Mouse (Mus musculus) left cerebral cortex, adult 9 months (tissue): ENCODE measurements at regions not wholly inside any gene's neighbourhood (a gene's known extent, or its start where the extent isn't known, plus 50 kb on each side); places are given as distances from the start of the nearest gene placed in this dataset.

ENCODE experiments used
- DNase-seq, 2 experiments: peaks; one replicate each; pipeline ENCODE4 v3.0.0; 2022; ENCODE audit warnings: low spot score in 2 of 2

DNA sequence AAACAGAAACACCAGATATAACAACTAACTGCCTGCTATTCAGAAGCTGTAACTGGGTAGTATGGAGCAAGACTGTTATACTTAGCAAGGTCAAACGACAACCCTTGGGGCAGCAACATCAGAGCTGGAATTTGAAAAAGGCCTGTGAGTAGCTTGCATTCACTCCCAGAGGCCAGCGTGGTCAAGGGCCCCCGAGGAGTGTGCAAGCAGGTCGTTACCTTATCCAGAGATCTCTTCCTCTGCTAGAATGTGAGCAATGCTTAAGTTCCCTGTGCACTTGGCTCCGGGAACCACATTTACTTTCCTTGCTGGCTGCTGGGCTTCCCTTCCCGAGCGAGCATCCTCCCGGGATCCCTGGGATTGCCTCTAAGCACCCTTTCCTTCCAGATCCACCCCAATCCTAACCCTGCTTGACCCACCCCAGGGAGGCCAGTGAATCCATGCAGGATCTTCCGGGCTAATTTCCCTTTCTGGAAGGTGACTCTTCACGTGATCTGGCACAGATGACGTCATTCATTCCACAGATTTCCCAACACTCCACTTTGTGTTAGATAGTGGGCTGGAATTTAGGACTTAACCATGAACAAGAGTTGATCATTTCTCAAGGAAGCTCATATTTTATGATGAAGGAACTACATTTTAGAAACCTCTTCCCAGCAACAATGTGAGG, 112.3 kb upstream of the Tsc22d1 start:
- no peak for DNase-seq

DNA sequence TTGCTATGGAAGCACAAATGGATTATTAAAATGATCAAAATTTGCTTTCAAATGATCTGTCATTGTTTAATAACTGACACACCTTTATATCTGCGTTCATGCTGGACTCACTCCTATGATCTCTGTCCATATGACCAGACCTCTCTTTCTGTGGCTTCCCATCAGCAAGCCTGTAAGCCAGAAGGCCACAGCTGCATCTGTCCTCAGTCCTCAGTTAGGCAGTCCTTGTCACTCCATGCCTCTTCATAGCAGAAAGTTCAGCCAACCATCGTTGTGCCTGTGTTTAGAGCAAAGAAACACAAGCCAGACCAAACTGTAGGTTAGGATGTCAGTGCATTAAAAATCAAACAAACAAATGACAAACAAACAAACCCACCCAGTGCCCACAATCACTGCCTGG, 107.2 kb upstream of the Tsc22d1 start:
- no peak for DNase-seq

DNA sequence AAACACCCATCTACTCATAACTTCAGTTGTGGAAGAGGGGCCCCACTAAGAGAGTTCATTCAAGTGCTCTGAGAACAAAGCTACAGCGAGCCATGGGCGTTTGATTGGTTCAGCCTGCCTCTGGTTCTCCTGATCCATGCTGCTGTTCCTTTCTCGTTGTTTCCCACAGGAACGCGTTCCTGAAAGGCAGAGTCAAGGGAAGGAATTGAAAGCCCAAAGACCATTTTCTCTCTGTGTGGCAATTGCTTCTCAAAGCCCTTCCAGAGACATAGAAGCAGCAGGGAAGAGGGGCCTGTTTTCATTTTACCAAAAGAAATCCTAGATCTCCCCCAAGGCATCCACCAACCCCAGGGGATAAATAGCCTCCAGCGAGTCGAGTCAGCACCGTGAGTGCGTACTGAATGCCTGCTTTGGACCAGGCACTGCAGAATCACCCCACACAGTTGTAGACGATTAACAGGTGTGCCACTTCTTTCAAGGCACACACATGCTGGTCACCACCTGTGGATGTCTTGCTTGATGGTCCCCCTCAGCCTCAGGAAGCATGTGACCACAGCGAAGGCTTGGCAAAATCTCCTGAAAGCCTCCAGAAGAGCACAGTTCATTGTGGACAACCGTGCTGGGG, 106.5 kb upstream of the Tsc22d1 start:
- DNase-seq, result peak in 1 of 2 experiments; percentile 15

DNA sequence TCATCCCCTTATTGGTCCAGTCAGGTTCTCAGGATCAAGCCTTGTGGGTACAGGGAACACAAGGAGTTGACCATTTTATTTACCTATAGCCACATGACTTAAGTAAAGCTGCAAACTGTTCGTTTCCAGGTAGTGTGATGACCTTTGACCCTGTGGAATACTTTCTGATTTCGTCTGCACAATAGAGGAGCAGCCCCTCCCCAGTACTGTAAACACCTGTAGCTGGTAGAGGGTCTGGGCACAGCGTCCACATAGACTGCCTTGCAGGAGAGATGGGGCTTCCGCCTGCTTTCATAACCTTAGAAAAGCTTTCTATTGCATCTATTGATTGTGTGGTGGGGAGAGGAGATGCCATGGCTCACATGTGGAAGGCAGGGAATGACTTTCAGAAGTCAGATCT, 105.2 kb upstream of the Tsc22d1 start:
- no peak for DNase-seq

DNA sequence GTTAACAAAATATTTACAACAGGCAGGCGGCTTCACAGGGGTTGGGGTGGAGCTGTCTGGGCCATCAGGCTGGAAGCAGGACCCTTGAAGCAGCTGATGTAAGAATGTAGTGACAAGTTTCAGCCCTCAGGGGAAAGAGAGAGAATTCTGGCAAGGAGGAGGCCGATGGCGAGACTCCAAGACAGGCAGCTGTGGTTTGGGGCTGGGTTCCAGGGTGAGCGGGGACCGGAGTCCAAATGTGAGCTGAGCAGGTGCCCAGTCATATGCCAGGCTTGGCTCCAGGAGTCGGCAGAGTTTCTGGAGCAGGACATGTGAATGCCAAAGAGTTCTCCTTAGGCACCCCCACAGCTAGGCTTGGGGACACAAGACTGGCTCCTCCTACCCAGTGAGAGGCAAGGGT, 104.5 kb upstream of the Tsc22d1 start:
- peak; percentile 22 to 67 for DNase-seq

DNA sequence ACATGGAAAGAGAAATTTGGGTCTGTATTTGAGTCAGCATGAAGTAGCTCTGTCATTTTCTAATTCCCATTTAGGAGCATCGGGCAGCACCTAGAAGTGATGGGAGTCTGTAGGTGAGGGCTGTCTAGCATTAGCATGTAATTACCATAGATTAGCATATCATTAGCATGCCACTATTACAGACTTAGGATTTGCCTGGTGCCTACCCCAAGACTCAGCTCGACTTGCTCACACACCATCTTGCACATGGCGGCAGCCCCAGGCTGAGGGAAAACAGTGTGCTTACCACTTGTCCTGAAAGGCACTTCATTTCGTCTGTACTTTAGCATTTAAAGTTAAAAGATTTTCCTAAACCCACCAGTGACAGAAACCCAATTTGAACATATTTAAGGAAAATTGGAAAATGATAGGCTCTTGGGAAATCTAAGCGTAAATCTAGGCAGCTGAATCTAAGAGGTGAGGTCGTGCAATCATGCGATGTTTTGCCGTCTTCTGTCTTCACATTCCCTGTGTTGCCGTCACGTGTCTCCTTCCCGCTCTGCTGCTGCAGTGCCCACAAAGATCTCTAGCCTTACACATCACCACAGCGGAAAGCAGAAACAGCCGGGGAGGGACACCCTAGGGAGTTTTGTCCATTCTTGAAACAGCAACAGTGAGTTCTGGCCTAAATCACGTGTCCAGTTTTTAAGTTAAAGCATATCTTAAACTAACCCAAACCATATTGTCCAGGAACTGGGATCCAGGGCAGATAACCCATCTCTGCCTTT, 101.2 kb upstream of the Tsc22d1 start:
- DNase-seq, result no peak

DNA sequence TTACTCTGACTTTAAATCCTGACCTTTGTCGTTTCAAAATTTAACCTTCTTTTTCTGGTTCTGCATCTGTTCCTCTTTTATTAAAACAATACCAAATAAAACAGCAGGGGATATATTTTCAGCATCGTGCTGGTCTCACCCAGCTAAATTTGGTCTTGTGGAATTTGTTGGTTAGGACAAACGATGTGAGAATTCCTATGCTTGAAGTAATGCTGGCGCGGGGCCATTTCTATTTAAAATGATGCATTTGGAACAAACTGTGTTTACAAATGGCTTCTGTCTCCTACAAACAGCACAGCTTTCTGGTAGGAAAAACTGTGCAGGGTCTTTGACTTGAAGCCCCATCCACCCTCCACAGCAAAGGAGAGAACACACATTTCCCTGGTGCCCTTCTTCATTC, 96.3 kb upstream of the Tsc22d1 start:
- peak in 1 of 2 experiments; percentile 31 for DNase-seq

DNA sequence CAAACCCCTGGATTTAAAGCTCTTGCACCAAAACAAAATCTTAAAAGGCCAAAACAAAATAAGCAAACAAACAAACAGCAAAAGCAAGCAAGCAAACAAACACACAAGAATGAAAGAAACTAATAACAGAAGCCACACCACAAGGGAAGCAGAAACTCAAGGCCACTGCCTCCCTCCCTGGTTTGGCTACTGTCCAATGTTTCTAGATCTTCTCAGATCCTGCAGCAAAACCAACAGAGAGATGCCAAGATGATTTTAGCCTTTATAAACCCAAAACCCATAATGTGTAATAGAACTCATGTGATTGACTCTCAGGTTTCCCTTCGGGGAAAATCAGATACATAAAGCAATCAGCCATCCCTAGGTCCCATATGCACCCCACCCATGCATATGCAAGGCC, 90.5 kb upstream of the Tsc22d1 start:
- DNase-seq, result no peak

DNA sequence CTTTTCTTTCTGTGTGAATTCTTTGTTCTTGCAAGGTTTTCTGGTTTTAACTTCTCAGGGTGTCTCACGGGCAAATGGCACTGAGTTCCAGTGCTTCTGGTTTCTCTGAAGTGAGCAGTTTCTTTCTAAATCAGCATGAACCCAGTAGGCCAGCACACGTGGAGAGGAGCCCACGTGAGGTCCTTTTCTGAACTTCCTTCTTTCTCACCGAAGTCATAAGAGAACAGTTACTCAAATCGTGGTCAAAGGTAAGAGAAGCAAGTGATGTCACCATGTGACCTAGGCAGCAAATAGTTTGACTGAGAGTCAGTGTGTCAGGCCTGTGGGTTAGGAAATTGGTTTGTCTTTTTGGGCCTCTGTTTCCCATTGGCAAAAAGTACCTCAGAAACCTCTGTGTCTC, 84.8 kb upstream of the Tsc22d1 start:
- no peak for DNase-seq

DNA sequence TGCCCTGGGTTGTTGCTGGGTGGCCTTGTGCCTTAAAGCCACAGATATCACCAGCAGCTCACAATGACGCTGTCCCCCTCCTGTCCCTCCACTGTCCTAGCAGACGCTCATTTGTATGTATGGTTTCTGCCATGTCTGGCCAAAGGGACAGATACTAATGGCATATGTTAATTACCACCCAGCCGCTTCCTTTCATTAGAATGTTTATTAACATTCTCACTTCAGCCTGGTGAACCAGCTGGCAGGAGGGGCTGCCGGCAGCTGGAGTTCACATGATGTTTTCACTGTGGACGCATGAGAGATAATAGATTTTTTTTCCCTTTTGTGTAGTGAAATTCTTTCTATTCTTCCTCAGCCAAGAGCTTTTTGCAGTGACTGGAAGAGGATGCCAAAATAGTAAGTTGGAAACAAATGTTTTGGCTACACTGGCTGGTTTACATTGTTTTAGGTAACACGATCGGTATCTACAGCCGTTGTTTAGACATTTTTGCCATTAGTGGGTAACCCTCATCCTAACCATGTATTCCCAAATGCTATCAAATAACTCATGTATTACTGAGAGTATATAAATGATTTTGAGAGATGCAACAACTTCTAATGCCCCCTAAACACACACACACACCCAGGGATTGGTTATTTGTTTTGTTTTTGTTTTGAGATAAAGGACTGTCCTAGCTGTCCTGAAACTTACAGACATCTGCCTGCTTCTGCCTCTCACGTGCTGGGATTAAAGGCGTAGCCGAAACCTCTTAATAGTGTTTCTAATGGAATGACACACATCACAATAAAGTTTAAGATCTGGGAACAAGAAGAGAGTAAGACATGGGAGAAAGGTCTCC, 83.0 kb upstream of the Tsc22d1 start:
- DNase-seq, result no peak

DNA sequence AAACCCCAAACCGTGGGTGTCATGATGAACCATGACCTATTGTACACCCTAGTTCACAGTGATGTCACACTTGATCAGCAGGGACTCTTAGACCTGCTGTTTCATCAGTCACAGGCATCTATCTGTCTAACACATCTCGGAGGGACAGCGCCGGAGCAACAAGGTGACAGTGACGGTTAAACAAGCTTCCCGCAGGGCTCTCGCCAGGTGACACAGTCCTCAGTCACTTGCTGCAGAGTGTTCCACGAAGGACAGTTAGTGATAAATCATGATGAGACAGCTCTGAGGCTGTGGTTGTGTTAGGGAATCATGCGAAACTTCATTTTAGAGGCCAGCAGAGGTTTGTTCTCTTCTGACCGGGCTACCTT, 82.4 kb upstream of the Tsc22d1 start:
- no peak for DNase-seq

DNA sequence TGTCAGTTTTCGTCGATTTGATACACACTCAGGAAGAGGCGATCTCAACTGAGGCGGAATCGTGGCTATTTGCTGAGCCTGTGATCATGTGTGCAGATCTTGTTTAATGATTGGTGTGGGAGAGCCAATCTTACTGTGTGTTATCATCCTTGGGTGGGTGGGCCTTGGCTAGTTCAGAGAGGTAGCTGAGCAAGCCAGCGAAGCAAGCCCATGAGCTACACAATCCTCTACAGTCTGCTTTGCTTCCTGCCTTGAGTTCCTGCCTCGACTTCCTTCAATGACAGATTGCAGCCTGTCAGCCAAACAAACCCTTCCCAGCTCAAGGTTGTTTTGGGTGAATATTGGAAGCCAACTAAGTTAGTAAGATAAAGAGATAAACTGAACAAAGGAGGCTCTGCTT, 74.0 kb upstream of the Tsc22d1 start:
- no peak for DNase-seq

DNA sequence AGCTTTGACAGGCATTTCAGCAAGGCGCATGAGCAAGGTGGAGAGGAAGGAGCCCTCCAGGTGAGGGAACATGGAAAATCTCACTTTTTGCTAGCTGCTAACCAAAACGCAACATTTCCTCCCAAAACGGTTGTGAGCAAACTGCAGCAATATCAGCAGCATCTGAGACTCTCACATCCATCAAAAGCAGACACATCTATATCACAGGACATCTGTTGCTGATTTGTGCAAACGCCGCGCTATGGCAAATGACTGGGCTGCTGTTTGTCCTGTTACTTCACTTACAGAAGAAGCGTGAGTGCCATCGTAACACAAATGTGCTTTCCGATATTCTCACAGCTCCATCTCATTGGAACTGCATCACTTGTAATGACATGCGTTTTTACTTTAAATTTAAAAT, 73.5 kb upstream of the Tsc22d1 start:
- no peak for DNase-seq

DNA sequence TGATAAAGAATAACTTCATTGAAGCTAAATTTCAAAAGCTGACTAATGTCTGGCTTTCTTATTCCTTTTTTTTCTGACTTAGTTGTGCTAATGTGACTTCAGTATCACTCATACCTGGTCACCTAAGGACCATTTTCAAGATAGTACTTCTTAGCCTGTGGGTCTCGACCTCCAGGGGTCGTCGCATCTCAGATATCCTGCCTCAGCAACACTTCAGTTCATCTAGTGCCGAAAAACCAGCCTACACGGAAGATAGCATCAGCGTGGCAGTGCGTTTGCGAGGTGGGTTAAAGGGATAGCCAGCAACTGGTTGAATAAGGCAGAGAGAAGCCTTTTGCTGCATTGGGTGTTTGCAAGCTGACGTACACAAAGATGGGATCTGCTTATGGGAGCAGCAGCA, 62.9 kb upstream of the Tsc22d1 start:
- DNase-seq, result no peak

DNA sequence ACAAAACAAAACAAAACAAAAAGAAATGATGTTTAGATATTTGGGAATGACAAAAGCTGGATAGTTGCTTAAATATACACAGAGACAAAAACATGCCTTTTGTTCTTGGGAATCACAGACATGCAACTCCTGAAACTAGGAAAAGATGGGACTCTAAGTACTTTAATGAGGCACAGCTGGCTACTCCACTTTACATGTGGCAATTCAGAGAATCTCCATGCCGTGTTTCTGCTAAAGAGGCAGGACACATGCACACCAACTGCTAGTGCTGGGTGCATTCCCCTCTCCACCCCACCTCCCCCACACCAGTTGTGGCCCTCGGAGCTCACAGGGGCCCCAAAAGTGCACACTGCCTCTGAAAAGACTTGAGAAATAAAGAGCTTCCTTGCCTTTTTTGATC, 58.6 kb upstream of the Tsc22d1 start:
- DNase-seq, result no peak

DNA sequence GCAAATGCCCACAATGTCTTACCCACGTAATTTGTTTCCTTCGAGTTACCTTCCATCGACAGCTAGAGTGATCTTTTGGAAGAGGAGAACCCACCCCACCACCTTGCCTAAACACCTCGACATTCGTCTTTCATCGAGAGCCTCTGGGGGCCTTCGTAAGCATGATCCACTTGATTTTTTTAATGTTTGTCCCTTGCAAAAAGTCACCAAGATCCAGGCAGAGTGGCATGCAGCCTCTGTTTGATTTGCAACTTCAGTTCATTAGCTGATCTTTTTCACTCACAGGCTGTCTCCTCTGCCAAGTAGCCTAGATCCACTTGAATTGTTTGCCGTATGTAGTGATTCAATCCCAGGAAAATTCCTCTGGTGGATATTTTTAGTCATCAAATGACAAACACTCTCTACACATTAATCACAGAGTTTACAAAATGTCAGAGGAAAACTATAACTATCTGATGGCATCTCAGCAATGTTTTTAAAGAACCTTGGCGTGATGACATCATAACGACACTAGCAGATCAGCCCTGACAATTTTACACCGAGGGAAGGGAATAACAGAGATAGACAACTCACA, 54.8 kb upstream of the Tsc22d1 start:
- DNase-seq, result no peak

DNA sequence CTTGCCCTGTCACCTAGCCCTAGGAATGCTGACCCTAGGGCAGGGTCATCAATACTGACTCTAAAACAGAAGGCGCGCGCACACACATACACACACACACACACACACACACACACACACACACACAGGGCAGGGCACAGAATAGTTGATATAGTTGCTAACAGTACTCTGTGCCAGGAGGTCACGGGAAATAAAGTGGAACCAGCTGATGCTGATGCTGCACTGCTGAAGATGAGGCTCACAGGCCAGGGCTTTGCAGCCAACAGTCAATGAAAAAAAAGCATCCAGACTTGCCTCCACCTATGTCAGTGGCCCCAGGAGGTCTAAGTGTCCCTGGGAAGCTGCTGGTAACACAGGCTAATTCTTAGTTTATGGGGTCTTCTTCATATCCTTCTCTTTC, 50.7 kb upstream of the Tsc22d1 start:
- DNase-seq, result no peak
